Mouse (Mus musculus): ENCODE data around the gene Smim5.

DNA sequence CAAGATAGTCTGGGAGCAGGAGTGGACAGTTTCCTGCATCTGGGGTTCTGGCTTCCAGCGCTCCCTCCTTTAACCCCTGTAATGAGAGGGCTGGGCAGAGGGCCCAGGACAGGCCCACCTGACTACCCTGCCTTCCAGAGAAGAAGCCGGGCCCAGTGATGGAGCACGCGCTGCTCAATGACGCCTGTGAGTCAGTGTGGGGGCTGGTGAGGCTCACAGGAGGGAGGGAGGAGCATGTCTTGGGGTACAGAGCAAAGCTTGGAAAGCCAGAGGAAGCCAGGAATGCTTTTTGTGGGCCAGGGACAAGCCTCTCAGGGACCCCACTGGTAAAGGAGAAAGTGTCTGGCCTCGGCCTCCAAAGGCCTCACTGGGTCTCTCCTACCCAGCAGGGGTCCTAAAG lies 45.1 kb upstream of the Smim5 start:
- no peak for TF ChIP-seq CTCF (IDR thresholded peaks at IDR 0.05; ENCODE audit: extremely low read depth, insufficient read length, insufficient replicate concordance, low read depth, low read length)
- TF ChIP-seq POLR2A (IDR thresholded peaks at IDR 0.05; ENCODE audit: low read depth, low read length) = no peak
